17 mouse cellular contexts compared by ENCODE assay signal in genomic region chr3:55794768-55795167, GRCm38 (mm10). TPM values are rescaled to one million over a fixed set of nuclear protein-coding genes. Genes with fewer than 3 reads are reported as not detected.
"Had no signal": no experiment of that assay in that cellular context is flagged by ENCODE, and none has a peak within 500 bp of the region (broad histone marks: within the 10 kb centered on the region; RNA-seq: fewer than 3 reads in every experiment).

No protein-coding gene starts in this region.

- DNase-seq: kidney, postnatal 10 days; kidney, postnatal 36 days; layer of hippocampus, postnatal 36 days; liver, embryonic 13.5 days; lung, adult 2 months; lung, postnatal 14 days; lung, postnatal 4 days; midbrain, embryonic 14.5 days; thymus, adult 18-20 months; thymus, postnatal 36 days had no signal

- H3K9me3 ChIP-seq: liver, embryonic 13.5 days had no signal

- H3K27ac ChIP-seq: left cerebral cortex, adult 2 months; liver, embryonic 13.5 days had no signal

- H3K36me3 ChIP-seq: liver, embryonic 13.5 days had no signal

- H3K9ac ChIP-seq: liver, embryonic 13.5 days had no signal

- H3K4me1 ChIP-seq: liver, embryonic 13.5 days had no signal

- H3K27me3 ChIP-seq: liver, embryonic 13.5 days had no signal

- H3K4me2 ChIP-seq: liver, embryonic 13.5 days; midbrain, embryonic 11.5 days had no signal

- H3K4me3 ChIP-seq: left cerebral cortex, adult 2 months; liver, embryonic 13.5 days had no signal

RNA-seq across cellular contexts. Expression of gene Mab21l1, which starts 12.5 kb away (rescaled TPM):
- total RNA-seq: liver, adult 2 months; megakaryocyte progenitor cell, adult 5-6 weeks; megakaryocyte-erythroid progenitor cell, adult 5-6 weeks had no signal
- polyA plus RNA-seq: liver, adult 2 months; spleen, adult 2 months; testis, adult 2 months had no signal
